Mouse (Mus musculus) thymus, adult 2 months (tissue): ENCODE measurements around the gene Erg.

Source experiments
- CTCF ChIP-seq: fragments of 200-500 bp; IDR thresholded peaks from 2 replicates; pipeline ENCODE4 v1.5.1; 2012; ENCODE audit warnings: mild to moderate bottlenecking, control low read depth, low read length, moderate library complexity, borderline replicate concordance; ENCODE audit not compliant: control insufficient read depth, poor library complexity, insufficient read depth; ENCODE audit errors: extremely low read depth
- POLR2A ChIP-seq: fragments of 200-500 bp; IDR thresholded peaks from 2 replicates; pipeline ENCODE4 v1.6.1; 2012; ENCODE audit warnings: mild to moderate bottlenecking, low read length, control low read depth, moderate library complexity; ENCODE audit not compliant: control insufficient read depth, poor library complexity, insufficient read depth; ENCODE audit errors: extremely low read depth

GRCm38 (mm10) chr16:95614482-95614881 lies 28.1 kb upstream of the Erg start:
- no peak for TF ChIP-seq CTCF
- TF ChIP-seq POLR2A = no peak
